Mouse (Mus musculus): Measurements from ENCODE around the gene Nfkb1. TPM values are rescaled to one million over a fixed set of nuclear protein-coding genes. Genes with fewer than 3 reads are reported as not detected.

The Nfkb1 gene
- 26.2 and 27.0 TPM in 2 replicates for total RNA-seq (2014; rRNA removed)
- polyA plus RNA-seq (2015; fragmentation: Nextera tagmentation; extraction: Ambion mirVana): 4.1 and 4.2 TPM in 2 replicates

- peak within 1 kb of the TSS; percentile 81 for H3K4me3 ChIP-seq (ENCODE audit: low read depth, low read length)
- peaks cover 10% of the 10 kb centered on the region; the same call in 1 of the 2 replicates for H3K4me1 ChIP-seq (ENCODE audit: insufficient read depth, low read length)
- no peaks in the 10 kb centered on the region for H3K27me3 ChIP-seq (ENCODE audit: insufficient read depth, low read length)
- H3K27ac ChIP-seq (ENCODE audit: low read depth, low read length): peak within 1 kb of the TSS; percentile 89
- H3K4me2 ChIP-seq (ENCODE audit: low read depth, low read length, poor library complexity, severe bottlenecking): peak within 1 kb of the TSS; percentile 86
- ATAC-seq (ENCODE audit: low FRiP score) (peak; percentile 83), DNase-seq (ENCODE audit: low spot score) (peak; percentile 64)
- no peaks in the 10 kb centered on the region for H3K36me3 ChIP-seq (ENCODE audit: insufficient read depth, low read length)
- WGBS: under 1% methylated on average over 56 of the region's 102 CpGs
- H3K9me3 ChIP-seq (ENCODE audit: low read length): no peaks in the 10 kb centered on the region
- peak within 1 kb of the TSS; percentile 94 for H3K9ac ChIP-seq (replicated peaks; ENCODE audit: low read length, poor library complexity, severe bottlenecking)
- TF ChIP-seq CTCF (IDR thresholded peaks at IDR 0.05): no peak
Measured at GRCm38 (mm10) chr3:135691191-135692131, at the start of gene Nfkb1. Nfkb1 (minus strand) TSS chr3:135691547.

- Histone ChIP-seq H3K9ac (replicated peaks; ENCODE audit: low read length, poor library complexity, severe bottlenecking) (no peak overlapping the region), H3K27me3 (ENCODE audit: insufficient read depth, low read length) (no peaks in the 10 kb centered on the region), H3K4me2 (ENCODE audit: low read depth, low read length, poor library complexity, severe bottlenecking) (no peak overlapping the region), H3K4me1 (ENCODE audit: insufficient read depth, low read length) (no peaks in the 10 kb centered on the region), H3K36me3 (ENCODE audit: insufficient read depth, low read length) (no peaks in the 10 kb centered on the region), H3K4me3 (ENCODE audit: low read depth, low read length) (no peak overlapping the region), H3K9me3 (ENCODE audit: low read length) (no peaks in the 10 kb centered on the region), H3K27ac (ENCODE audit: low read depth, low read length) (no peak overlapping the region)
- DNase-seq (ENCODE audit: low spot score) (no peak), ATAC-seq (ENCODE audit: low FRiP score) (no peak)
- no peak for TF ChIP-seq CTCF (IDR thresholded peaks at IDR 0.05)
- WGBS: 76% methylated on average over 8 of the region's 8 CpGs
Measured at GRCm38 (mm10) chr3:135740711-135741110, 49.4 kb upstream of the Nfkb1 start.

GRCm38 (mm10) chr3:135734736-135735135 is 43.4 kb upstream of the Nfkb1 start:
- H3K4me2 ChIP-seq (ENCODE audit: low read depth, low read length, poor library complexity, severe bottlenecking): no peak overlapping the region
- 59% methylated on average over 1 of the region's 1 CpGs for WGBS
- no peak for DNase-seq (ENCODE audit: low spot score)
- H3K4me1 ChIP-seq (ENCODE audit: insufficient read depth, low read length): no peaks in the 10 kb centered on the region
- no peak overlapping the region for H3K4me3 ChIP-seq (ENCODE audit: low read depth, low read length)
- no peaks in the 10 kb centered on the region for H3K27me3 ChIP-seq (ENCODE audit: insufficient read depth, low read length)
- H3K36me3 ChIP-seq (ENCODE audit: insufficient read depth, low read length): no peaks in the 10 kb centered on the region
- no peak for TF ChIP-seq CTCF (IDR thresholded peaks at IDR 0.05)
- no peak overlapping the region for H3K9ac ChIP-seq (replicated peaks; ENCODE audit: low read length, poor library complexity, severe bottlenecking)
- ATAC-seq (ENCODE audit: low FRiP score): no peak
- no peak overlapping the region for H3K27ac ChIP-seq (ENCODE audit: low read depth, low read length)
- H3K9me3 ChIP-seq (ENCODE audit: low read length): no peaks in the 10 kb centered on the region

GRCm38 (mm10) chr3:135732747-135733445 is 41.5 kb upstream of the Nfkb1 start:
- 90% methylated on average over 10 of the region's 10 CpGs for WGBS
- no peak for TF ChIP-seq CTCF (IDR thresholded peaks at IDR 0.05)
- no peaks in the 10 kb centered on the region for H3K27me3 ChIP-seq (ENCODE audit: insufficient read depth, low read length)
- H3K4me2 ChIP-seq (ENCODE audit: low read depth, low read length, poor library complexity, severe bottlenecking): no peak overlapping the region
- no peaks in the 10 kb centered on the region for H3K4me1 ChIP-seq (ENCODE audit: insufficient read depth, low read length)
- no peaks in the 10 kb centered on the region for H3K9me3 ChIP-seq (ENCODE audit: low read length)
- H3K4me3 ChIP-seq (ENCODE audit: low read depth, low read length): no peak overlapping the region
- ATAC-seq (ENCODE audit: low FRiP score) (no peak), DNase-seq (ENCODE audit: low spot score) (no peak)
- no peak overlapping the region for H3K9ac ChIP-seq (replicated peaks; ENCODE audit: low read length, poor library complexity, severe bottlenecking)
- no peak overlapping the region for H3K27ac ChIP-seq (ENCODE audit: low read depth, low read length)
- H3K36me3 ChIP-seq (ENCODE audit: insufficient read depth, low read length): no peaks in the 10 kb centered on the region

- no peak overlapping the region for H3K4me2 ChIP-seq (ENCODE audit: low read depth, low read length, poor library complexity, severe bottlenecking)
- peak; percentile 98 for TF ChIP-seq CTCF (IDR thresholded peaks at IDR 0.05)
Measured at GRCm38 (mm10) chr3:135731292-135732047, 40.1 kb upstream of the Nfkb1 start.

More at GRCm38 (mm10) chr3:135731292-135732047, 40.1 kb upstream of the Nfkb1 start:
- Histone ChIP-seq H3K4me1 (ENCODE audit: insufficient read depth, low read length) (no peaks in the 10 kb centered on the region), H3K27ac (ENCODE audit: low read depth, low read length) (no peak overlapping the region), H3K9ac (replicated peaks; ENCODE audit: low read length, poor library complexity, severe bottlenecking) (no peak overlapping the region), H3K9me3 (ENCODE audit: low read length) (no peaks in the 10 kb centered on the region), H3K4me3 (ENCODE audit: low read depth, low read length) (no peak overlapping the region), H3K27me3 (ENCODE audit: insufficient read depth, low read length) (no peaks in the 10 kb centered on the region), H3K36me3 (ENCODE audit: insufficient read depth, low read length) (no peaks in the 10 kb centered on the region)
- ATAC-seq (ENCODE audit: low FRiP score) (peak; percentile 86), DNase-seq (ENCODE audit: low spot score) (peak; percentile 98)
- WGBS: 32% methylated on average over 17 of the region's 17 CpGs
